Mouse (Mus musculus) natural killer cell, adult 2 months (primary cell): ENCODE results near the gene Ephb1.

ENCODE experiments used
- DNase-seq, 2 experiments: peaks; one replicate each; pipeline ENCODE4 v3.0.0; 2022; ENCODE audit warnings: low spot score in 2 of 2

Ephb1 gene

DNA sequence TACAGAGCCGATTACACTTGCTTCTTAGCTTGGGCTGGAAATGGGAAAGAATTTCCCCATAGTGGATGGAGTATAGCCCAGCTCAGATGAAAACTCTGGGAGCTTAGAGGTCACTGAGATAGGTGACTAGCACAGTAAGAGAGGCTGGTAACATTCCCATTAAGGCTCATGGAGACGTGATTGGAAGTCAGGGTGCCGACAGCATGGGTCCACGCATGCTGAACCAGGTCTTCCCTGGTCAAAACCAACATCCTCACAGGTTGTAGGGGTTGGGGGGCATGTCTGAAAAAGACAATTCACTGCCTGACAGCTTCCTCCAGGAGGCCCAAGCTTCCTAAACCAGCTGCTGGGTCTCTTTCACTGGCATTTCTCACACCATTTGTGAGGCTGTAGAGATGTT lies 445.0 kb downstream of the Ephb1 start:
- DNase-seq, result no peak

DNA sequence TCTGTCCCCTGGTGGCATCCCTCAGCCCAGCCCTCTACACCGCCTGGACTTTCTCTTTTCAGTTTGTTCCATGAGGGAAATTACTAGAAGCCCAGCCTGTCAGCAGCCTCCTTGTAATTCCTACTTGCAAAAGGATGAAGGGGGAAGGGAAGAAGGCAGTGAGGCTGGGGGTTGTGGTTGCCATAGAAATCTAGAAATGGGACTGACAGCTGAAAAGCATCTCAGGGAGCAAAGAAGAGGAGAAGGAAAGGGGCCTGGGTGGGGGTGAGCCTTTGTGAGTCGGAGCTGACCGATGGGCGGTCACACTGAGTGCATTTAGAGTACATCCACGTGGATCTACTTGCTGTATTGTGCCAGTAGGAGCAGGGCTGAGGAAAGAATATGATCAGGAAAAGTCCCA lies 445.6 kb downstream of the Ephb1 start:
- DNase-seq, result no peak

DNA sequence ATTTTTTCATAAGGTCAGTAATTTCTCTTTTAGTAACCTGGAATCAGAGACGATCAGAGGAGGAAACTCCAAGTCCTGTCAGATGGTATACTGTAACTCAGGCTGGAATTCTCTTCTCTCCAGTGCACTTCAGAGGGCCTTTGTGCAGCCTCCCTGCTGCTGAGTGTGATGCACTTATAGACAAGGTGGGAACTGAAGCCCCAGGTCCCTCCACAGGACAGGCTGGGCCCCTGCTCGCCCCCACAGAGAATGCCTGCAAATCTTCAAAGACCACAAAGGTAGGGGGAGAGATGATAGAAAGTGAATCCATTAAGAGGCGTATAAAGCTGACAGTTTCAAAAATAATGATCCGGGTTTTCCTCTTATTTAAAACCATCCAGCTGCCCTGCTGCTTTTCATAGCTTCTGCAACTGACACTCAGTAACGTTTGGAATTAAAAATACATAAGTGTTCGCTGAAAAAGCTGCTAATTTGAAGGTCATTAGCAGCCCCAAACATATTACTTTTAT lies 446.7 kb downstream of the Ephb1 start:
- DNase-seq, result no peak

DNA sequence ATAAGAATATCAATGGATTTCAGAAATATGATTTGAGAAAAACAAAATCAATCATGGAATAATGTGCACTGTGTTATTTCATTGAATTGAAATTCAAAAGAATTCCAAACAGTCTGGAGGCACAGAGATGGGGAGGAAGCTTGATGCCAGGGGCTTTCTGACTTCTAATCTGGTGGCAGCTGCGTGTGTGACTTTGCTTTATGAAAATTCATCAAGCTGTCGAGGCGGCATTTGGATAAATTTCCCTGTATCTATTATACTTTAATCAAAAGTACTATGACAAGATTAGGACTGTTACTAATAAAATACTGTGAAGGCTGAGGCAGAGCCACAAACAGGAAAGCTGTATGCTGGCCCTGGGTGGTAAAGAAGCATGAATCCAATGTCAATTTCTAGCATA lies 451.1 kb downstream of the Ephb1 start:
- DNase-seq, result no peak

DNA sequence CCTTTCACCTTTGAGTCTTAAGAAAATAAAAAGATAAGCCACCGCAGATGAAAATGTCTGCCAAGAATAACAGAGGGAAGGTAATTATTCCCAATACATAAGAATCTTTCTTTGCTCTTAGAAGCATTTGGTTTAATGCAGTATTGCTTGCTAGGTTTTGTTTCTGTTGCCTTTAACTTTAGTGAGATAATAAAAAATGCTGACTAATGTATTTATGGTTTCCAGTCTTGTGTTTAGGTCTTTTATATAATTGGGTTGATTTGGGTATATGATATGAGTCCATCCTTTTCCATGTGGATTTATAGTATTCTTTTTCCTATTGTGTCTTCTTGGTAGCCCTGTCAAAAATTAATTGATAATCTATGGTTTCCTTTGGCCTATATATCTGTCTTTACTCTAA lies 456.6 kb downstream of the Ephb1 start:
- DNase-seq, result no peak

DNA sequence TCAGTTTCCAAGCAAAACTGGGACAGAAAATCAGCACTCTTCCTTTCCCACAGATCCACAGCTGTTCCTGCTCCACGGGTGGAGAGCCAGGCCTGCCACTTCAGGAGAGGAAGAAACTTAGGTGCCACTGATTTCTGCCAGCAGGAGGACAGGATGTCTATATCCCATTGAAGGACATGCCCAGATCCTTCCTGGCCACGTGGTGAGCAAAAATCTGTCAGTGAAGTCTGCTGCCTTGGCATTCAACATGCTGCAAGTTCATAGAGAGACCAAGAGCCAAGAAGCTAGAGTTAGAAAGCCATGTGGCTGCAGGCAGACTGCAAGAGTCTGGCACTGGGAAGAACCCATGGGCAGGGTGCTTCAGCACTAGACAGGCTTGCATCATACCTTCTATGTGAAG lies 471.2 kb downstream of the Ephb1 start:
- DNase-seq, result no peak

DNA sequence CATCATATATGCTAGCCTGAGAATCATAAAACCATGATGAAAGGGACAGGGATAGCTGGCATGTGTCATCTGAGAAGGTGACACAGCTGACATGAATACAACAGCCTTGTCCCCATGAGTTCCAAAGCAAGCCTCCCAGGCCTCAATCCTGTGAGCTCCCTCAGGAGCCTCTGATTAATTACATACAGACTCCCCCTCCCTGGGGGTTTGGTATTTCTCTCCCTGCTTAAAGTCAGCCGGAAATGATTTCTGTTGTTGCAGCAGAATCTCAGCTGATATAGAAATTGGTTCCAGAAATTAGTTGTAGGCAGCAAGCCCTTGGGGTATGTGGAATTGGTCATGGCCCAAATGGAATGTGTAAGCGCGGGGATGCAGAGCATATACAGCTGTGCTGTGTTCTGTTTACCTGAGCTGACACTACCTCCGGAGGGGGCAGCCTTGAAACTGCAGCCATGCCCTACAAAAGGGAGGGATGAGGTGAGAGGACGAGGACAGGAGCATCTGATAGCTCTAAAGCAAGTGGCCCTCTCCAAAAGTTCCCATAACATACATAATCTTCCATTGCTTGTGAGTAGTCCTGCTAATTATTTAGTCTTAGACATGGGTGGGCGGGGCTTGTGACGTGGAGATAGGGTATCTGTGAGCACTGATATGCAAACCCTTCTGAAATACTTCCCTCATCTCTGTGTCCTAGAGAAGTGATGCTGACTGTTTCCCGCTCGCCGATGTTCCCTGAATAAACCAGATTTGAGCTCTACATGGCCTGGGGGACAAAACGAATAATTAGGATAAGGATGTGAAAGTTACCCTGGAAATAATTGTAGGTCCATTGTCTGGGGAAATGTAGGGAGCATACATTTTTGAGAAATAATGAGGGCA lies 477.1 kb downstream of the Ephb1 start:
- no peak for DNase-seq

DNA sequence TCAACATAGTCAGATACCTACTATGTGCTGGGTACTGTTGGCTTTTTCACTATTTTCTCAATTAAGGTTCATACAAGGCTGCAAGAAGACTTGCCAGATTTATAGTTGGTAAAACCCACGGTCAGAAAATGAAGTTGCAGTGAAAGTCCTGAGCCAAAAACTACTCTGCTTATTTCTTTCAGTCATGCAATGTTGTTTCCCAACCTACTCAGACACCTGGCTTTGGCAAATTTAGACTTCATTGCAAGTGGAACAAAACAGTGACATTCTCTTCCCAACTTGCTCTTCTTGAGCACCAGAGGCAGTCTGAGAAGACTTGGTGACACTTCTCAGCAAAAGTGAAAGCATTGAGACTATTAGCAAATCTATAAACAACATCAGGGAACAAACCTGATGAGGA lies 479.2 kb downstream of the Ephb1 start:
- no peak for DNase-seq
